Mouse (Mus musculus) liver, adult 2 months (tissue): ENCODE measurements around the gene Wapl.

Experiments
- CTCF ChIP-seq: fragments of 200-500 bp; IDR thresholded peaks from 2 replicates; pipeline ENCODE4 v1.5.1; 2011; ENCODE audit warnings: low read depth, low read length, control low read depth
- POLR2A ChIP-seq: fragments of 200-500 bp; IDR thresholded peaks from 2 replicates; pipeline ENCODE4 v1.6.1; 2011; ENCODE audit warnings: low read length, control low read depth; ENCODE audit not compliant: insufficient read depth; ENCODE audit errors: extremely low read depth

DNA sequence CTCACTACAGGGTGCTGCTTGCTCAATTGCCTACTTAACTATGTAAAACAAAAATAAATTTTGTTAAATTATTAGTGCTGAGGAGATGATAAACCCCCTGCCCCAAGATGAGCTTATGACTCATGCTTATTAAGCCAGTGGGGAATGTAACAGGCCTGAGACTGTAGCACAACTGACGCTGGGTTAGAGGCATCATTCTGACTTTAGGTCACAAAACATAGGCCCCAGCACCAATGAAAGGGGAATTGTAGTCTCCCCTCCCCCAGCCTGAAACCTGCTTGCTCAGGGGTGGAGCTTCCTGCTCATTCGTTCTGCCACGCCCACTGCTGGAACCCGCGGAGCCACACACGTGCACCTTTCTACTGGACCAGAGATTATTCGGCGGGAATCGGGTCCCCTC is 97.9 kb downstream of the Wapl start:
- TF ChIP-seq POLR2A = no peak
- TF ChIP-seq CTCF = no peak
